Mouse (Mus musculus) bone marrow macrophage, adult 2 months (primary cell): ENCODE measurements at regions not wholly inside any gene's neighbourhood (a gene's known extent, or its start where the extent isn't known, plus 50 kb on each side); places are given as distances from the start of the nearest gene placed in this dataset.

ENCODE experiments used
- CTCF ChIP-seq: IDR thresholded peaks from 2 replicates; pipeline ENCODE4 v1.5.1; 2012; ENCODE audit warnings: low read depth, mild to moderate bottlenecking, low read length, moderate library complexity
- POLR2A ChIP-seq: IDR thresholded peaks from 2 replicates; pipeline ENCODE4 v1.6.1; 2012; ENCODE audit warnings: mild to moderate bottlenecking, low read depth, low read length, borderline replicate concordance

GRCm38 (mm10) chr19:21119477-21119876 lies 152.6 kb upstream of the Zfand5 start:
- TF ChIP-seq POLR2A: no peak
- TF ChIP-seq CTCF: no peak
